Mouse (Mus musculus) bone marrow, adult 2 months (tissue): ENCODE measurements around the gene Fgg.

Experiments
- CTCF ChIP-seq: fragments of 200-500 bp; IDR thresholded peaks from 2 replicates; pipeline ENCODE4 v1.5.1; 2011; ENCODE audit warnings: low read length, control low read depth; ENCODE audit not compliant: control insufficient read depth, insufficient read depth
- POLR2A ChIP-seq: fragments of 200-500 bp; IDR thresholded peaks from 2 replicates; pipeline ENCODE4 v1.6.1; 2011; ENCODE audit warnings: low read depth, mild to moderate bottlenecking, control low read depth, low read length, borderline replicate concordance; ENCODE audit not compliant: control insufficient read depth

DNA sequence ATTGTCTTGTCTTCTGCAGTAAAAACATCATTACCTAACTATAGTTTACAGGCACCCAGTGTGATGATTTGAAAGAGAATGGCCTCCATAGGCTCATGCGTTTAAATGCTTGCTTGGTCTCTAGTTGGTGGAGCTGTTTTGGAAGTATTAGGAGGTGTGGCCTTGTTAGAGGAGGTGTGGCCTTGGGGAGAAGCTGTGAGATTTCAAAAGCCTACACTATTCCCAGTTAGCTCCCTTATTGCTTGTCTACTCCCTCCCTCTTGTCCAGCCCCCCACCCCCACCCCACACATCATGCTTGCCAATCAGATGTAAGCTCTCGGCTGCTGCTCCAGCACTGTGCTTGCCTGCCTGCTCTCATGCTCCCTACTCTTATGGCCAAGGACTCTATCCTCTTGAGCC is 49.5 kb downstream of the Fgg start:
- TF ChIP-seq CTCF (no peak), POLR2A (no peak)
